Mouse (Mus musculus): ENCODE measurements around the gene Ropn1l. TPM values are rescaled to one million over a fixed set of nuclear protein-coding genes. Genes with fewer than 3 reads are reported as not detected.

Gene Ropn1l
- total and polyA plus RNA-seq, 2 experiments from 2014 or later = 1.2 to 3.1 TPM

DNA sequence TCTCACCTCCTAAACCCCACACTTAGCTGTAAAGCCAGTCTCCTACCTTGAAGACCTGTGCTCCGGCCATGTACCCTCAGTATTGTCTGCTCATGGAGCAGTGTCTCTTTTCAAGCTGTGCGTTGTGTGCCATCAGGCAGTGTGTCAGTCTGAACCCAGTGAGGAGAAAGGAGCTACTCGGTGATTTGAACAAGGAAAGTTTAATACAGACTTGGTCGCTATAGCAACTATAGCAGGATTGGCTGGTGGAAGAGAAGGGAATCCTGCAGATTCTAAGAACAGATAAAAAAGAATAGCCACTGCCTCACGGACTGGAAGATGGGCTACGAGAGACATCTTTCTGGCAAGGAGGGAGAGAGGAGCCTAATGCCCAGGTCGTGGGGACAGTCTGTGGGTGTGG, 24.1 kb downstream of the Ropn1l start:
- no peak overlapping the region for H3K4me3 ChIP-seq (ENCODE audit: low read depth, low read length)
- TF ChIP-seq CTCF (IDR thresholded peaks at IDR 0.05; ENCODE audit: low read depth) = no peak
- no peaks in the 10 kb centered on the region for H3K36me3 ChIP-seq (ENCODE audit: insufficient read depth)
- no peak overlapping the region for H3K4me2 ChIP-seq (ENCODE audit: low read depth)
- ATAC-seq (peak; percentile 47; the same call in 1 of the 2 replicates), DNase-seq (no peak)
- no peaks in the 10 kb centered on the region for H3K27me3 ChIP-seq (ENCODE audit: insufficient read depth, low read length)
- no peak overlapping the region for H3K9ac ChIP-seq
- H3K27ac ChIP-seq (ENCODE audit: low read depth, low read length) = no peak overlapping the region
- 51% methylated on average over 7 of the region's 7 CpGs for WGBS
- H3K9me3 ChIP-seq (ENCODE audit: low read length) = no peaks in the 10 kb centered on the region
- H3K4me1 ChIP-seq (ENCODE audit: insufficient read depth) = no peaks in the 10 kb centered on the region; the same call in 1 of the 2 replicates

DNA sequence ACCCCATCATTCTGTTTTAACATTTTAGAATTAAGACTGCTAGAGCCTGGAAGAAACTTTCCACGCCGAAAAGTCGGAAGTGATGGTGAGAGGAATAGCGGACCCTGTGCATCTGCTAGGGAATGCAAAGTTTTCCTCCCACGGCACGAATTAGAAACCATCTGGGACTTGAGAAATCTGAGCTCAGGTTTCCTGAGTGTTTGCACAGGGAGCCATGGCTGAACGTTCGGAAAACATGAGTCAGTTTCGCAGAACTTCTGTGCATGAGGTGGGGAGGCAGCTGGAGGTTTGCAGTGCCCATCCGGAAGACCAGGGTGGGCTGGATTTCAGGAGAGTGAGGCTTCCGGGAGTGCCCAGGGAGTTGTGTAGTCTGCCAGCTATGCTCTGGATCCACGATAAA, 25.0 kb downstream of the Ropn1l start:
- Histone ChIP-seq H3K4me2 (ENCODE audit: low read depth) (no peak overlapping the region), H3K27me3 (ENCODE audit: insufficient read depth, low read length) (no peaks in the 10 kb centered on the region), H3K9me3 (ENCODE audit: low read length) (no peaks in the 10 kb centered on the region), H3K4me1 (ENCODE audit: insufficient read depth) (no peaks in the 10 kb centered on the region; the same call in 1 of the 2 replicates), H3K36me3 (ENCODE audit: insufficient read depth) (no peaks in the 10 kb centered on the region), H3K27ac (ENCODE audit: low read depth, low read length) (no peak overlapping the region), H3K9ac (no peak overlapping the region), H3K4me3 (ENCODE audit: low read depth, low read length) (no peak overlapping the region)
- ATAC-seq = no peak; the same call in 1 of the 2 replicates
- DNase-seq = no peak
- TF ChIP-seq CTCF (IDR thresholded peaks at IDR 0.05; ENCODE audit: low read depth) = no peak
- WGBS = 79% methylated on average over 12 of the region's 12 CpGs

DNA sequence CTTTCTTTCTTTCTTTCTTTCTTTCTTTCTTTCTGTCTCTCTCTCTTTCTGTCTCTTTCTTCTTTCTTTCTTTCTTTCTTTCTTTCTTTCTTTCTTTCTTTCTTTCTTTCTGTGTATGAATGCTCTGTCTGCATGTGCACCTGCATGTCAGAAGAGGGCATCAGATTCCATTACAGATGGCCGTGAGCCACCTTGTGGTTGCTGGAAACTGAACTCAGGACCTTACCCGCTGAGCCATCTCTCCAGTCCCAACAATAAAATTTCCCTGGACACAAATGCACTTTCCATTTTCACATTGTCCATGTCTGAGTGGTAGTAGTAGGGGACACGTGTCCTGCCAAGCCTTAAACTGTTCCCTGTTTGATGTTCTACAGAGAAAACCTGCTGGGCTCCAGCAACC, 26.1 kb downstream of the Ropn1l start:
- ATAC-seq (no peak), DNase-seq (no peak)
- H3K4me3 ChIP-seq (ENCODE audit: low read depth, low read length) = no peak overlapping the region
- H3K9me3 ChIP-seq (ENCODE audit: low read length) = no peaks in the 10 kb centered on the region
- no peak overlapping the region for H3K4me2 ChIP-seq (ENCODE audit: low read depth)
- TF ChIP-seq CTCF (IDR thresholded peaks at IDR 0.05; ENCODE audit: low read depth) = no peak
- WGBS = 60% methylated on average over 3 of the region's 3 CpGs
- H3K27me3 ChIP-seq (ENCODE audit: insufficient read depth, low read length) = no peaks in the 10 kb centered on the region
- no peak overlapping the region for H3K27ac ChIP-seq (ENCODE audit: low read depth, low read length)
- H3K4me1 ChIP-seq (ENCODE audit: insufficient read depth) = no peaks in the 10 kb centered on the region; the same call in 1 of the 2 replicates
- H3K9ac ChIP-seq = no peak overlapping the region
- no peaks in the 10 kb centered on the region for H3K36me3 ChIP-seq (ENCODE audit: insufficient read depth)

DNA sequence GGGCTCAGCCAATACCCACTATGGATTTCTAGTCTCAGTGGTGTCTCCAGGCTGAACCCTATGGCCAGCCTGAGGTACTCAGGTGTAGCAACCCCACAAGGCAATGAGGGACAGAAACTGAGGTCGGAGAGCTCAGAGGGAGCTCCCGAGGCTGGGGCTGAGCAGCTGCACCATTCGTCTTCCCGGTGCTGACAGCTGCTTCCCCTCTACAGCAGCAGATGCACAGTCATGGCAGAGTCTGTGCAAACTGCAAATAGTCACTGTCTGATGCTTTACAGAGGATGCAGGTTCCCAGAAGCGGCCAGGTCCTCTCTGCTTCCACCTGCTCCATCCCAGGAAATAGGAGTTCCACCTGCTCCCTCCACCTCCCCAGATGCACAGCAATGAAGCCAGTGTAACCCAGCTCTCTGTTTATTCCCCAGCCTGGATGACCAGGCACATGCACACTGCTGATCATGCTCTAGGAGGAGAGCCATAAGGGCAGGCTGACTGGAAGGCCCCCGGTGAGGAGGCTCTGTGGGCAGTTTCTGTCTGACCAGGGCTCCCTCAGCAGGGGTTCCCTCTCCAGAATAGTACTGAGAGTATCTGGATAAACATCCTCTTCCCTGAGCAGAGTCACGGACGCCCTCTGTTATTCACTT, 27.4 kb downstream of the Ropn1l start:
- H3K36me3 ChIP-seq (ENCODE audit: insufficient read depth) = no peaks in the 10 kb centered on the region
- no peak overlapping the region for H3K9ac ChIP-seq
- ATAC-seq (peak; percentile 36; the same call in 1 of the 2 replicates), DNase-seq (no peak)
- no peaks in the 10 kb centered on the region for H3K9me3 ChIP-seq (ENCODE audit: low read length)
- H3K27me3 ChIP-seq (ENCODE audit: insufficient read depth, low read length) = no peaks in the 10 kb centered on the region
- no peak overlapping the region for H3K4me2 ChIP-seq (ENCODE audit: low read depth)
- 53% methylated on average over 8 of the region's 8 CpGs for WGBS
- H3K4me1 ChIP-seq (ENCODE audit: insufficient read depth) = no peaks in the 10 kb centered on the region; the same call in 1 of the 2 replicates
- H3K27ac ChIP-seq (ENCODE audit: low read depth, low read length) = no peak overlapping the region
- TF ChIP-seq CTCF (IDR thresholded peaks at IDR 0.05; ENCODE audit: low read depth) = no peak
- no peak overlapping the region for H3K4me3 ChIP-seq (ENCODE audit: low read depth, low read length)

DNA sequence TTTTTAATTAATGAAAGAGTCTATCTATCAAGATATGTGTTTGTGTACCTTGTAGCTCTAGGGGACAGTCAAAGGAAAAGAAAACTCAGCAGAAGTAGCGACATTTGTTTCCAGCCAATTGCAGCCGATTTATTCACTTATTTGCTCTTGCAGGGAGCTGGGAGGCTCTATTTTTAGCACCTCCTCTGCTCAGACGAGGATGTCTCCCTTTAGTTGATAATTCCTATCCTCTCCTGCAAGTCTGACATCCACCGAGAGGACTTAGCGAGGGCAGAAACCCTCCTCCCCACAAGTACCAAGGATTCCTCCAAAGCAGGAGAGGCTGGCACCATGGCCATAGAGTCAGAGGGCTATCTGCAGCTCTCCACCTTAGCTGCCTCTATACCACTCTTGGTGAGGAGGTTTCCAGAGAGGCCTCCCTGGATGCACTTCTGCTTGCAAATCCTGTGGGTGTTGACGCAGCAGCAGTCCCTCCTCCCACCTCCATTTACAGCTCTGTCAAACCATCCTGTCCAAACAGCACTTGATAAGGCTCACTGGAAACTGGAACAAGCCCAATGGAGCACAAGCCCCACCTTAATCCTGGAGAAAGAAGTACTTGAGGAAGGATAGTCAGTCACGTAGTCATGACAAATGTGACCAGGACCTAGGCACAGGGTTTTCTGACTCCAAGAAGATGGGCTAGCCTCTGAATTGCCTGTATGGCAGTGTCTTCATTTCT, 30.7 kb downstream of the Ropn1l start:
- no peak overlapping the region for H3K9ac ChIP-seq
- DNase-seq = no peak
- H3K27me3 ChIP-seq (ENCODE audit: insufficient read depth, low read length) = no peaks in the 10 kb centered on the region
- H3K4me2 ChIP-seq (ENCODE audit: low read depth) = no peak overlapping the region
- 67% methylated on average over 7 of the region's 7 CpGs for WGBS
- no peak overlapping the region for H3K4me3 ChIP-seq (ENCODE audit: low read depth, low read length)
- no peaks in the 10 kb centered on the region for H3K4me1 ChIP-seq (ENCODE audit: insufficient read depth)
- no peak for TF ChIP-seq CTCF (IDR thresholded peaks at IDR 0.05; ENCODE audit: low read depth)
- H3K36me3 ChIP-seq (ENCODE audit: insufficient read depth) = no peaks in the 10 kb centered on the region
- no peaks in the 10 kb centered on the region for H3K9me3 ChIP-seq (ENCODE audit: low read length)
- H3K27ac ChIP-seq (ENCODE audit: low read depth, low read length) = no peak overlapping the region
- no peak for ATAC-seq

DNA sequence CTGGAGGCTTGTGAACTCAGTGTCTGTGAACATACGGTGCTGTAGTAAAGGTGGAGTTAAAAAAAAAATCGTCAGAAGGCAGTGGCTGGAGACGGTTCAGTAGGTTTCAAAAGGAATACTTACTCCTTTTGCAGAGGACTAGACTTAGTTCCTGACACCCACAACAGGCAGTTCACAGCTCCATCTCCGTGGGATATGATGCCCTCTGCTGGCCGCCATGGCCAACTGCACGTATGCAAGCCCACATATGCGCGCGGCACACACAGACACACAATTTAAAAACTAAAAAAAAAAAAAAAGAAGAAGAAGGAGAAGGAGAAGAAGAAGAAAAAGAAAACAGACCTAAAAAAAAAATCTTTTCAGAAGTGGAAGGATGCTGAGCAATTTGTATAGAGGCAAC, 34.5 kb downstream of the Ropn1l start:
- no peak overlapping the region for H3K4me2 ChIP-seq (ENCODE audit: low read depth)
- H3K9ac ChIP-seq = no peak overlapping the region
- no peaks in the 10 kb centered on the region for H3K27me3 ChIP-seq (ENCODE audit: insufficient read depth, low read length)
- H3K4me3 ChIP-seq (ENCODE audit: low read depth, low read length) = no peak overlapping the region
- no peaks in the 10 kb centered on the region for H3K9me3 ChIP-seq (ENCODE audit: low read length)
- no peak for DNase-seq
- ATAC-seq = no peak
- H3K36me3 ChIP-seq (ENCODE audit: insufficient read depth) = no peaks in the 10 kb centered on the region
- WGBS = 45% methylated on average over 9 of the region's 9 CpGs
- H3K27ac ChIP-seq (ENCODE audit: low read depth, low read length) = no peak overlapping the region
- no peaks in the 10 kb centered on the region for H3K4me1 ChIP-seq (ENCODE audit: insufficient read depth)
- TF ChIP-seq CTCF (IDR thresholded peaks at IDR 0.05; ENCODE audit: low read depth) = peak; percentile 53

DNA sequence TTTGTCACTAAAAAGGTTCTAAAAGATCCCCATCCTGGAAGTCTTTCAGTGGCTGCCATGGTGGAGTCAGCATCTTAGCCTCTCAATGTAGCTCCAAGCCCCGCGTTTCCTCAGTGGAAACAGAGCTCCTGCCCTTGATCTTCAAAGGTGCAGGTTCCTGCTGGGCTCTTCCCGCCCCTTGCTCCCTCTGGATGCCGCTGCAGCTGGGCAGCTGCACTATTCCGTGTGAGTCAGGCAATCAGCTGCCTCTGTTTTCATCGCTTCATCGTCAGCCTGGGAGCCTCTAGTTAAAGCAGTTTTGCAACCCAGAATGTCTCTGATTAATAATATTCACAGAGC, 34.9 kb downstream of the Ropn1l start:
- Histone ChIP-seq H3K4me3 (ENCODE audit: low read depth, low read length) (no peak overlapping the region), H3K27me3 (ENCODE audit: insufficient read depth, low read length) (no peaks in the 10 kb centered on the region), H3K9me3 (ENCODE audit: low read length) (no peaks in the 10 kb centered on the region), H3K27ac (ENCODE audit: low read depth, low read length) (no peak overlapping the region; the same call in 1 of the 2 replicates), H3K4me2 (ENCODE audit: low read depth) (no peak overlapping the region), H3K4me1 (ENCODE audit: insufficient read depth) (no peaks in the 10 kb centered on the region), H3K9ac (no peak overlapping the region), H3K36me3 (ENCODE audit: insufficient read depth) (no peaks in the 10 kb centered on the region)
- no peak for ATAC-seq
- WGBS = 41% methylated on average over 7 of the region's 7 CpGs
- no peak for TF ChIP-seq CTCF (IDR thresholded peaks at IDR 0.05; ENCODE audit: low read depth)
- no peak for DNase-seq
